Mouse (Mus musculus): Measurements from ENCODE around the gene Scn1b.
A peak's percentile ranks its signal among the peaks of the same experiment; 100 is the strongest.

Scn1b gene

DNA sequence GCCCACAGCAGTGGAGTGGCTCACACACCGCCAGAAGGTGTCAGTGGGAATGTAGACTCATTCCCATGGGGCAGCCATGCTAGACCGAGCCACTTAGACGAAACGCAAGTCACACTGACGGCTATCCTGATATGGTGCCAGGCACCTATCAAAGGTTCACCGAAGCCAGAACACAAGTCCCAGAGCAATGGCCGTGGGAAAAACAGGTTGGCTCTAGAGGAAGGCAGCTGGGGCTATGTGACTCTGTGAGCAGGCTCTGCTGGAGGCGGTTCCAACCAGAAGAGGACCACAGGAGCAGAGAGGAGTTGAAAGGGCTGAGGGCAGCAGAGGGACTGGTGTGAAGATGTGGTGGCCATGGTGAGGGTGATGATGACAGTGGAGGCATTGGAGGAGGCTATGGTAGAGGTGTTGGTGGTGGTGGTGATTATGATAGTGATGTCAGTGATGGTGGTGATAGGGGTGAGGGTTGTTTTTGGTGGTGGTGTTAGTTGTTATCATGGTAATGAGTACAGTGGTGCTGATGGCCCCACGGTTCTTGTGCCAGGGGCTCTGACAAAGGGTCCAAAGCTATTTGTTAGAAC, 40.5 kb downstream of the Scn1b start:
- DNase-seq (ENCODE audit: low spot score): no peak

DNA sequence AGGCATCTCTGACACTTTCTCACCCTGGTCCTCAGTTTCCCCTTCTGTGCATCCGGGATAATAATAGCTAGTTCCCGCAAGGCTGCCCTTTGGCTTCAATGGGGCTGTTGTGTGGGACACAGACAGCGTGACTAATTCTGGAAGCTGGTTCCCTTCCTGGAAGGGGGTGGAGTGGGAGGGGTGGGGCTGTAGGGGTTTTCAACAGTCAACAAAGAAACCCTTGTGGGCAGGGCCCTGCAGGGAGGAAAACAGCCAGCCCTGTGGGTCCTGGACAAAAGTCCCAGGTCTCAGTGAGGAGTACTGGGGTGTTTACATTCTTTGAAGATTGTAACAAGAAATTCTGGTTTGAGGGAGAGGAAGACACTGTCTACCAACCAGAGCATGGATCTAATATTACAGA, 41.6 kb downstream of the Scn1b start:
- no peak for DNase-seq (ENCODE audit: low spot score)

DNA sequence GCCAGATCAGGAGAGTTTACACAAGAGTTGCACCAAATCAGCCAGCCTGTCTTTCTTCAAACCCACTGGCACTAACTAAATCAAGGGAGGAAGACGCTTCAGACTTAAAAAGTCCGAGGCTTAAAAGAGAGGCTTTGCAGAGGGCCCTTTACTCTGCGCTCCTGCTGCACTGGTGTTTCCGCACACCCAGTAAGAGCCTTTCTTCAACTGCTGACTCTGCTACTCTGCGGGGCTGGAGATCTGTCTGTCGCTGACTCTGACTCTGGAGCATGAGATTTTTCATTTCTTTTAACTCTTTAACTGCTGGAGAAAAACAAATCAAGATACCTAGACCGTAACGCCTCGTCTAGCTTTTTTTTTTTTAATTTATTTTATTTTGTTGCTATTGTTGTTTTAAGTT, 42.7 kb downstream of the Scn1b start:
- no peak for DNase-seq (ENCODE audit: low spot score)

GRCm38 (mm10) chr7:31082831-31083588, 43.8 kb downstream of the Scn1b start:
- no peak for DNase-seq (ENCODE audit: low spot score)

- DNase-seq (ENCODE audit: low spot score): no peak
Measured at GRCm38 (mm10) chr7:31082106-31082505, 44.7 kb downstream of the Scn1b start.

DNA sequence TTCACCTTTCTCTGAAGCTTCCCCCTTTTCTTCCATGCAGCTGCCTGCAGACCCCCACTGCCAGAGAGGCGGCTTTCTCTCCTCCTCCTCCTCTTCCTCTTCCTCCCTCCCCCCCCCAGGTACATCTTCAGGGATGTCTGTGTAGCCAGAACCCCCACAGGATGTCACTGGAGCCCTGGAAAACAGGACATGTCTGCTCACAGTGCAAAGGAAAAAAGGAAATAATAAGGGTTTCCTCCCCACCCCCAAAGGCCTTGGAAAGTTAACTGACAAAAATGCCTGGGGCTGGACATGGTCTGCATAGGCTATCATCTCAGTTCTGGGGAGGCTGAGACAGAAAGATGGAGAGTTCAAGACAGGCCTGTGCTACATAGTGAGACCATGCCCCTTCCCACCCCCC, 45.7 kb downstream of the Scn1b start:
- no peak for DNase-seq (ENCODE audit: low spot score)

DNA sequence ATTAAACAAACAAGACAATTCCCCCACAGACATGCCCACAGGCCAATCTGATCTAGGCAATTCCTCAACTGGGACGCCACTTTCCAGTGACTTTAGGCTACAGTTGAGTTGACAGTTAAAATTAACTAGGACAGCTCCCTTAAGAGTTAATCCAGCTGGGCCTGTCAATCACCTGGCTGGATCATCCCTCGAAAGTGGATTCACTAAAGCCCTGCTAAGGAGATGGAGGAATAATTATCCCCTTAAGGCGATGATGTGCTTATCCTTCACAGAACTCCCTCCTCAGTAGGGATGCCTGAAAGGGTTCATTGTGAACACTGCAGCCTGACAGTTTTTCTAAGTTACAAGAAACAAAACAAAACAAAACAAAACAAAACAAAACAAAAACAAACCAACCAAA, 46.2 kb downstream of the Scn1b start:
- no peak for DNase-seq (ENCODE audit: low spot score)

DNA sequence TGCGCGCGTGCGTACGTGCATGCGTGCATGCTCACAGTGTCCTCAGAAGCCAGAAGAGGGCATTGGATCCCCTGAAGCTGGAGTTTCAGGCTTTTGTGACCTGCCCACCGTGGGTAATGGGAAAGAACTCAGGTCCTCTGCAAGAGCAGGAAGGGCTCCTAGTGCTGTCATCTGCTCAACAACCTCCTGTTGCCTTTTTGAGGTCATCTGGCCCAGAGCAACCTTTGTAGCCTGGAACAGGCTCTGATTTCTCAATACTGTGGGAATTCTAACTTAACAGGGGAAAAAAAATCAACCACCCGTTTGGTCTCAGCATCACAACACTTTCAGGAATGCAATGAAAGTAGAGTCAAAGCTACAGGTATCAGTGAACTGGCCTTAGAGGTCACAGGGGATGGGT, 47.1 kb downstream of the Scn1b start:
- no peak for DNase-seq (ENCODE audit: low spot score)

DNA sequence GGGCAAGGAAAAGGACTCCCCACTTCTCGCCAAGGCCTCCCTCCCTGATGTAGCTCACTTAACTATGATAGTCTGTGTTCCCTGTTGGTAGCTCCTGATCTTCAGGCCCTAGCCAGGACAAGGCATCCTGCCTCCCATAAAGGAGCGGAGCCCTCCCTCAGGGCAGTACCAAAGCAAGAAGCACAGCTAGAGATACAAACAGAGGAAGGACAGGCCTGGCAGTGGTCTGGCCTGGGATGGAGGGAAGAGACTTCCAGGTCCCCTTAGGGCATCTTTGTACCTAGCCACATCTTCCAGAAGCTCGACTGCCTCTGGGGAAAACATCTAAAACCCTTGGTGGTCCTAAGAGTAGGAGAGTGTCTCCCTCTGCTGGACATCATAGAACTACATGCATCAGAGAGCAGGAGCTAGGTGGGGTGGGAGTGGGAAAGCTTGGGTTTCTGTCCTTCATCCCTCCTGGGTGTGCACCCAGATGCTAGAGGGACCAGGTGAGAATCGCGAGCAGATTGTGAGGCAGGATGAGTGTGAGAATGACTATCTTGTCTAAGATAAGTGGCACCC, 48.8 kb downstream of the Scn1b start:
- DNase-seq (ENCODE audit: low spot score): peak; percentile 75

GRCm38 (mm10) chr7:31077470-31077869, 49.3 kb downstream of the Scn1b start:
- DNase-seq (ENCODE audit: low spot score): no peak

DNA sequence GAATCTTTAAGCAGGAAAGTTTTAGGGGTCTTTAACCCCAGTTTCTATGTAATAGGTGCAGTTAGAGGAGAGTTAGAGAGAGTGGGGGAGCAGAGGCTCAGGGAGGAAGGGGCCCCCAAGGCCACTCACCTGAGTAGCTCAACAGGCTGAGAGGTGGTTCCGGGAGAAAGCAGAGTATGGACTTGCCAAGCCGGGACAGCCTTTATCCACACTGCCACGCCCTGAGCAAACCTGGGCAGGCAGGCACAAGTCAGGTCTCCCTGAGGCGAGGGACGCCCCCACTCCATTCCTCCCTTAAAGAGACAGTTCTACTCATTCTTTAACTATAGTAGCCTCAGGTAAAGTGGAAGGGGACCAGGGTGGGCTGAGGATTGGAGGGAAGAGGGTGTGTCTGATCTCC, 50.3 kb downstream of the Scn1b start, which contains the start of gene Fxyd3:
Gene Fxyd3, minus strand, starts transcription at position 213 of the 400 bp plus-strand sequence.
- DNase-seq (ENCODE audit: low spot score): no peak

DNA sequence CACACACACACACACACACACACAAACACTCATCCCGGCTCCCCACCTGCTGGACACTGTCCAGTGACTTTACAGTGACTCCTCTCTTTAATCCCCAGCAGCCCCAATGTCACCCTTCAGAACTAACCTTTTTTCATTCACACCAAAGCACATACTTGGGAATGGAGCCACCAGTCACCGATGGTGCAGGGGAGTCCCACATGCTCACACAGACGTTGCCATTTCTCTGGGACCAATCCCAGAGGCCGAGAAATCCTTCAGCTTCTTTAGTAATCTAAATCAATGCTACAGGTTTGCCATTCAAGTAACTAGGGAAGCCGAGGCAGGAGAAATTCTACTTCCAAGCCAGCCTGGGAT, 52.1 kb downstream of the Scn1b start:
- DNase-seq (ENCODE audit: low spot score): no peak

DNA sequence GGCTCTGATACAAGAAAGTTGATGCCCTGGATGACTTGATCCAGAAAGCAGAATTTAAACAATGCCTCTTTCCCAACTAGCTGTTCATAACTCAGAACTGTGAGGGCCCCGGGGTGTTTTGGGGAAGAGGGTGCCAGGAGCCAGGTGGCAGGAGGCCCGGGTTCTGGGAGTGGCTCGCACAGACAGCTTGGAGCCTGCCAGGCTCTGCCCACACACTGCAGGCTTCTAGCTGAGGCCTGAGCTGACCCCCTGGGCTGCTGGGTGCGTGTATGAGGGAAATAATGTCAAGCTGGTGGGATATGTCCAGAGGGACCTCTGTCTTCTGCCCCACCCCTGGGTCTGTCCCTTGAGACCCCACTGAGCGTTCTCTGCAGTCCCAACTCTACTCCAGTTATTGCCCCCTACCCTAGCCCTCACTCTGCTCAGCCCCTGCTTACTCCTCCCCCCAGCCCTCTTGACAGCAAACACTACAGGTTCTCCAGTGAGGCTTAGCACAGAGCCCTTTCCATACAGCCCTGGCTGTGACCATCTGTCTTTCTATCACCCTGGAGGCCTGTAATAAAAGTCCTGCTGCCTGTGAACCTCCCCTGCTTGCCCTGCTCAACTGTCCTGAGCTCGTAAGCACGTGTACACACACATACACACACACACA, 52.6 kb downstream of the Scn1b start:
- DNase-seq (ENCODE audit: low spot score): no peak

DNA sequence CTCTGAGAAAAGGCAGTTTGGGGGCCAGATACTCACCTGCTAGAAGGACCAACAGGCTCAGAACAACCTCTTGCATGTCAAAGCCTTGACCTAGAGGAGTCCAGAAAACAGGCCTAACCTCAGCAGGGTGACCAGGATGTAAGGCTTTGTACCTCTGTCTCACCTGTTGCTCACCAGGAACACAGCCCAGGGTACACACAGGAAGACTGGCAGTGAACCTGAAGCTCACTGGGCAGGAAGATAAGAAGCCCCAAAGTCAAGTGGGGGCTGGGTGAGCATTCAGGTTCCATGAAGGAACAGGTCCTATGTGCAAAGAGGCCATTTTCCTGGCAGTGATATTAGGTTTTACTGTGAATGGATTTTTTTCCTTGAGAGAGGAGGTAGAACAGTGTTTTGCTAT, 53.3 kb downstream of the Scn1b start:
- DNase-seq (ENCODE audit: low spot score): no peak

DNA sequence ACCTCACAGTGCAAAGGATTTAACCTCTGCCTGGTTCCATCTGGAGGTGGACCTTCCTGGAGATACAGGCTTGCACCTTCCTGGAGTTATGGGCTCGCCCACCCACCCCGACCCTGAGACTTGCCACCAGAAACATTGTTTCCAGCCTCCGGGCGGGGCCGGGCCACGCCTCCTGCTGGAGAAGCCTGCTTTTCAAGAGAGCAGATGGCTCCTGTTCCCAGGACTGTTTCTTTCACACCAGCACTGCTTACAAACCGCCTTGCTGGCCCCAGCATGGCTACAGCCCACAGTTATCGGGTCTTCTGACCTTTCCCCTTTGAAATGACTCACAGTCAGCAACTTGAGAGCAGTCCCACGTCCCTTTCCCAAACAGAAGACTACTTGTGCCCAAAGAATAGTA, 54.5 kb downstream of the Scn1b start:
- no peak for DNase-seq (ENCODE audit: low spot score)

DNA sequence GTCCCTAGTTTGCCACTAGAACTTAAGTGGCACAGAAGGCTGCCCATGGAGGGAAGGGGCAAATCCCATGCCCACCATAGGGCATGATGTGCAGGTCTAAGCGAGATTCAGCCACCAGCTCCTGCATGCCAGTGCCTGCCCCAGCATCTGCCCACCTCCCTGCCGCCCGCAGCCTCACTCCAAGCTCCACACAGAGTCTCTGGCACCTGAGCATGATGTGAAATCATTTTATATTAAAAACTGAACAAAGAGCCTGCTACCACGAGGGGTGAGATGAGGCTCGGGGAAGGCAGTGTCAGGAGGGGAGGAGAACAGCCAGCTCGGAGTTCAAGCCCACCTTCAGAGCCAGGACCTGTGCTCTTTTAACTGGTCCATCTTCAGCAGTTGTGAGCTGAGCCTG, 56.5 kb downstream of the Scn1b start:
- DNase-seq (ENCODE audit: low spot score): no peak

DNA sequence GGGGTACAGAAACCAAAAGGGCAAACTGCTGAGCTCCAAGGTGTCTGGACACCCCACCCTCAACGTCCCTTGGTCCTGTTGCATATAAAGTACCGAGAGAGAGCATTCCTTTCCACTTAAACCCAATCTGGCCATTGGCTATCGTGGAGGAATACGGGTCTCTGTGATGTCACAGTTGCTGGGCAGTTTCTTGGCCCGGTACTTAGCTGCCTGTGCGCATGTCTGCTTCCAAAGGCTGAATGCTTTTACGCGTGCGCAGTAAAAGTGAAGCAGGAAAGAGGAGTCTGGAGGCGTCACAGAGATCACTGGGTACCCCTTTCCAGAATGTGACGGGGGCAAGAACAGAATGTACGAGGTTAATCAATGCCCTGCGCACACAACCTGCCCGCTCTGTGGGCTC, 57.3 kb downstream of the Scn1b start:
- no peak for DNase-seq (ENCODE audit: low spot score)

DNA sequence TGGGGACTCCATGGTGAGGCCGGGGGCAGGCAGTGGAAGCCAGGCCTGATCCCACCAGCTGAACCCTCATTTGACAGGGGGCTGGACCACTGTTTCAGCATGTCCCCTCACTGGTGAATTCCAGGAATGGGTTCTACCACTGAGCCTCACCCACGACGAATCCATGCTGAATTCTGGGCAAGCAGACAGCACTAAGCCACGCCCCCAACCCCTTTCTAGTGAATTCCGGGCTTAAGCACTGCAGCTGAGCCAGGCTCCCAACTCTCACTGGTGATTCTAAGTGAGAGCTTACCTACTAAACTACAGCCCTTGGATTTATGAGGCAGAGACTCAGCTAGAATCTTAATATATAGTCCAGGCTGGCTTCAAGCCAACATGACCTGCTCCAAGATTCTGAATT, 59.0 kb downstream of the Scn1b start:
- DNase-seq (ENCODE audit: low spot score): peak; percentile 35
